13 mouse cellular contexts compared by ENCODE assay signal in the genomic region with DNA sequence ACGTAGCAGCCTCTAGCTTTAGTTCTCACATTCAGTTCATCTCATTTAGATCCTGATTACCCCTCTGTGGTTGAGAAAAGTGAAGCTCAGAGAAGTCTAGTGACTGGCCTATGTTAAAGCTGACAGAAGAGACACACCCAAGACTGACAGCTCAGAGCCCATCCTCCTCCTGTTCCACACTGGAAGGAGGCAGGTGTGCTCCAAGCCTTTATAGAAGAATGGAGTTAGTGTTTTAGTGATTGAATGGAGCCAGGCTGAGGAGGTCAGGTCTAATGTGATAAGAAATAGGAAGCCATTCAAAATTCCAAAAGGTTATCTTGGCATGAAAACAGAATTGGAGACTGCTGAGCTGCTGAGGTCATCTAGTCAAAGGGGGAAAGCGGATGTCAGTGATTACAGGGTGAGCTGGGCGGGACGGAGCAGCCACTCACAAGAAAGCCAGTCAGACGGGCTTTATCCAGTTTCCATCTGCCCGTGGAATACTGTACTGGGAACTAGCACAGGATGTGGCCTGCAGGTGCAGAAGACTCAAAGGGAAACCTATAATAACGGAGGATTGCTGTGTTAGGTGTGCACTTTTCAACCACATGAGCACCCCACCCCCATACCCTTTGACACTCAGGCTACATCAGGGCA. TPM values are rescaled to one million over a fixed set of nuclear protein-coding genes. Genes with fewer than 3 reads are reported as not detected.
DNase-seq lines count a peak whose midpoint lies in the region; ATAC-seq and TF ChIP-seq lines count a peak whose summit lies in the region.
"Had no signal": no experiment of that assay in that cellular context is flagged by ENCODE, and none has a peak within 500 bp of the region (broad histone marks: within the 10 kb centered on the region; RNA-seq: fewer than 3 reads in every experiment).

No protein-coding gene starts in this region.

- no peak overlapping the region for H3K4me2 ChIP-seq in hindbrain, postnatal 0 days (ENCODE audit: low read depth, low read length)
- H3K4me2 ChIP-seq in hindbrain, embryonic 12.5 days (replicated peaks) = no peak overlapping the region
- no peak overlapping the region for H3K4me2 ChIP-seq in lung, embryonic 16.5 days (ENCODE audit: low read depth, low read length)
- H3K4me2 ChIP-seq: heart, embryonic 13.5 days had no signal

- no peak for DNase-seq in hindbrain, postnatal 0 days (ENCODE audit: low spot score)
- DNase-seq in urinary bladder, postnatal 14 days (ENCODE audit: low spot score) = peak; percentile 25
- no peak for DNase-seq in urinary bladder, postnatal 36 days (ENCODE audit: low spot score in 2 of 2)
- DNase-seq in right cerebral cortex, postnatal 10 days (ENCODE audit: low spot score in 2 of 2) = no peak
- DNase-seq in MN1 (ENCODE audit: low spot score) = no peak
- DNase-seq: adrenal gland, postnatal 14 days; thymus, postnatal 36 days had no signal

- no peak overlapping the region for H3K9ac ChIP-seq in hindbrain, postnatal 0 days (replicated peaks; ENCODE audit: low read length)
- H3K9ac ChIP-seq in hindbrain, embryonic 12.5 days = no peak overlapping the region
- no peak overlapping the region for H3K9ac ChIP-seq in lung, embryonic 16.5 days (ENCODE audit: low read length)
- H3K9ac ChIP-seq: heart, embryonic 13.5 days had no signal

- no peaks in the 10 kb centered on the region for H3K4me1 ChIP-seq in hindbrain, postnatal 0 days (ENCODE audit: insufficient read depth, low read length)
- 0 out of 2 replicates have a peak, but pooled peaks cover 2% of the 10 kb centered on the region for H3K4me1 ChIP-seq in hindbrain, embryonic 12.5 days
- peaks cover 7% of the 10 kb centered on the region; the same call in 1 of the 2 replicates for H3K4me1 ChIP-seq in lung, embryonic 16.5 days (replicated peaks; ENCODE audit: control insufficient read depth, insufficient read depth, low read length)

- 0 out of 2 replicates have a peak, but pooled peaks have one; percentile 19 for ATAC-seq in hindbrain, postnatal 0 days
- ATAC-seq in hindbrain, embryonic 12.5 days (ENCODE audit: low FRiP score) = no peak
- peak; percentile 54 for ATAC-seq in lung, embryonic 16.5 days (ENCODE audit: low read depth)
- ATAC-seq in CD4-positive, CD25-positive, alpha-beta regulatory T cell, adult 4 months = no peak

- H3K4me3 ChIP-seq in hindbrain, postnatal 0 days (ENCODE audit: low read length) = no peak overlapping the region
- no peak overlapping the region for H3K4me3 ChIP-seq in hindbrain, embryonic 12.5 days
- no peak overlapping the region for H3K4me3 ChIP-seq in lung, embryonic 16.5 days (ENCODE audit: low read length)
- H3K4me3 ChIP-seq: erythroblast, embryonic 14.5 days; heart, embryonic 13.5 days had no signal

- TF ChIP-seq CTCF in hindbrain, postnatal 0 days (IDR thresholded peaks at IDR 0.05; ENCODE audit: low read depth) = no peak

- WGBS in hindbrain, postnatal 0 days = 76% methylated on average over 7 of the region's 7 CpGs
- 82% methylated on average over 7 of the region's 7 CpGs for WGBS in hindbrain, embryonic 12.5 days
- WGBS in lung, embryonic 16.5 days = 48% methylated on average over 7 of the region's 7 CpGs

- H3K36me3 ChIP-seq in hindbrain, postnatal 0 days (ENCODE audit: insufficient read depth, low read length) = no peaks in the 10 kb centered on the region; the same call in 1 of the 2 replicates
- peaks cover 57% of the 10 kb centered on the region for H3K36me3 ChIP-seq in hindbrain, embryonic 12.5 days
- peaks cover 5% of the 10 kb centered on the region for H3K36me3 ChIP-seq in lung, embryonic 16.5 days (ENCODE audit: control insufficient read depth, insufficient read depth, low read length)

- H3K27me3 ChIP-seq in hindbrain, postnatal 0 days (ENCODE audit: insufficient read depth, low read length) = no peaks in the 10 kb centered on the region
- no peaks in the 10 kb centered on the region; the same call in 1 of the 2 replicates for H3K27me3 ChIP-seq in hindbrain, embryonic 12.5 days
- H3K27me3 ChIP-seq in lung, embryonic 16.5 days (ENCODE audit: control insufficient read depth, insufficient read depth, low read depth, low read length) = no peaks in the 10 kb centered on the region
- H3K27me3 ChIP-seq: heart, embryonic 13.5 days had no signal

- H3K9me3 ChIP-seq in hindbrain, postnatal 0 days (ENCODE audit: low read length) = no peaks in the 10 kb centered on the region
- H3K9me3 ChIP-seq in hindbrain, embryonic 12.5 days (replicated peaks) = no peaks in the 10 kb centered on the region
- no peaks in the 10 kb centered on the region for H3K9me3 ChIP-seq in lung, embryonic 16.5 days (ENCODE audit: control insufficient read depth, low read length)
- H3K9me3 ChIP-seq: heart, embryonic 13.5 days had no signal

- no peak overlapping the region for H3K27ac ChIP-seq in hindbrain, postnatal 0 days
- no peak overlapping the region for H3K27ac ChIP-seq in hindbrain, embryonic 12.5 days
- H3K27ac ChIP-seq in lung, embryonic 16.5 days (ENCODE audit: low read length) = no peak overlapping the region
- H3K27ac ChIP-seq: heart, embryonic 13.5 days had no signal

RNA-seq across cellular contexts. Expression of gene Bend5, which starts 36.6 kb away (rescaled TPM):
- 30.6 and 32.1 TPM in 2 replicates for total RNA-seq in hindbrain, postnatal 0 days (2014; rRNA removed)
- 48.9 and 50.0 TPM in 2 replicates for polyA plus RNA-seq in hindbrain, postnatal 0 days (2015; fragmentation: Nextera tagmentation; extraction: Ambion mirVana)
- 68.2 and 70.2 TPM in 2 replicates for polyA plus RNA-seq in hindbrain, embryonic 12.5 days (2016; fragmentation: Nextera tagmentation; extraction: Ambion mirVana)
- 19.6 and 20.9 TPM in 2 replicates for polyA plus RNA-seq in lung, embryonic 16.5 days (2015; fragmentation: Nextera tagmentation; extraction: Ambion mirVana)
- under 1 TPM; 0.49 to 0.89 TPM for polyA plus RNA-seq in CD4-positive, CD25-positive, alpha-beta regulatory T cell, adult 4 months (2017; shearing (Covaris generic))
- polyA plus RNA-seq: C2C12; erythroblast, embryonic 14.5 days had no signal

Comparison
In these comparisons a context has a peak if more than half of its experiments do, and no peak if none do; other contexts are left out.
1. ATAC-seq: peak in hindbrain, postnatal 0 days (single experiment) and lung, embryonic 16.5 days (single experiment); none in hindbrain, embryonic 12.5 days (single experiment) and CD4-positive, CD25-positive, alpha-beta regulatory T cell, adult 4 months (single experiment).
2. RNA of gene Bend5, which starts 36.6 kb away (polyA plus RNA-seq): 68.2 to 70.2 TPM in hindbrain, embryonic 12.5 days, 48.9 to 50.0 TPM in hindbrain, postnatal 0 days and 19.6 to 20.9 TPM in lung, embryonic 16.5 days; 0.49 to 0.89 TPM in CD4-positive, CD25-positive, alpha-beta regulatory T cell, adult 4 months; every median in the first group is over 10 times any median in the second.